Mouse (Mus musculus) liver, embryonic 14.5 days (tissue): ENCODE measurements around the gene Nxpe4. TPM values are rescaled to one million over a fixed set of nuclear protein-coding genes. Genes with fewer than 3 reads are reported as not detected.

Experiments used
- ATAC-seq: fragments of 200-750 bp; cut with Nextera tagmentation; 2 replicates; pipeline ENCODE4 v1.8.0; 2017; ENCODE audit warnings: moderate number of reproducible peaks, mild to moderate bottlenecking, moderate library complexity; ENCODE audit not compliant: insufficient read depth
- DNase-seq, 3 experiments: peaks; one replicate each; pipeline ENCODE4 v3.0.0-alpha.2; 2012 to 2013; ENCODE audit warnings: low read depth in 3 of 3, low spot score in 3 of 3
- H3K27ac ChIP-seq: fragments of 300-500 bp; sonication (generic); 2 replicates; pipeline ENCODE4 v1.5.1; 2014; ENCODE audit warnings: moderate library complexity, mild to moderate bottlenecking, control low read depth, inconsistent platforms
- H3K27me3 ChIP-seq: fragments of 300-500 bp; sonication (generic); 2 replicates; pipeline ENCODE4 v1.6.1; 2014; ENCODE audit warnings: mild to moderate bottlenecking, low read length, moderate library complexity; ENCODE audit not compliant: control insufficient read depth, insufficient read depth
- H3K36me3 ChIP-seq: fragments of 300-500 bp; sonication (generic); replicated peaks from 2 replicates; pipeline ENCODE4 v1.6.1; 2014; ENCODE audit warnings: low read depth; ENCODE audit not compliant: control insufficient read depth, insufficient read depth
- H3K4me1 ChIP-seq, 2 experiments: fragments of 200-500 bp in 1 of 2; fragments of 300-500 bp in 1 of 2; sonication (generic) in 1 of 2; replicated peaks; 2 replicates each; pipeline ENCODE4 v1.6.1; 2012 to 2014; ENCODE audit warnings: antibody characterized with exemption in 1 of 2, inconsistent platforms in 1 of 2, low read length in 1 of 2; ENCODE audit not compliant: control insufficient read depth in 2 of 2, insufficient read depth in 2 of 2
- H3K4me2 ChIP-seq: fragments of 300-500 bp; sonication (generic); 2 replicates; pipeline ENCODE4 v1.6.1; 2014; ENCODE audit warnings: low read depth, mild to moderate bottlenecking, control low read depth, moderate library complexity
- H3K4me3 ChIP-seq, 2 experiments: fragments of 200-500 bp in 1 of 2; fragments of 300-500 bp in 1 of 2; sonication (generic) in 1 of 2; 2 replicates each; pipeline ENCODE4 v1.5.1; 2012 to 2014; ENCODE audit warnings: low read depth in 2 of 2, low read length in 2 of 2, mild to moderate bottlenecking in 2 of 2, control low read depth in 1 of 2, inconsistent platforms in 1 of 2, moderate library complexity in 1 of 2; ENCODE audit not compliant: insufficient read depth in 1 of 2
- H3K9ac ChIP-seq: fragments of 300-500 bp; sonication (generic); replicated peaks from 2 replicates; pipeline ENCODE4 v1.6.1; 2014; ENCODE audit warnings: mild to moderate bottlenecking, control low read depth, moderate library complexity
- H3K9me3 ChIP-seq: fragments of 300-500 bp; sonication (generic); 2 replicates; pipeline ENCODE4 v1.6.1; 2016; ENCODE audit warnings: low read length, mixed read lengths; ENCODE audit not compliant: control insufficient read depth
- CTCF ChIP-seq: IDR thresholded peaks from 2 replicates; pipeline ENCODE4 v1.5.1; 2016; ENCODE audit warnings: antibody characterized with exemption, low read depth, control low read depth
- EP300 ChIP-seq: IDR thresholded peaks from 2 replicates; pipeline ENCODE4 v1.6.1; 2016; ENCODE audit warnings: antibody characterized with exemption, low read depth
- WGBS: fragments of 180-500 bp; shearing (Covaris S2); extraction: QIAGEN DNeasy Blood & Tissue Kit; methylation state at CpG from one replicate; pipeline ENCODE4 v1.1.7; 2014; ENCODE audit not compliant: insufficient replicate concordance; 5-methylcytosine and 5-hydroxymethylcytosine counted together
- polyA plus RNA-seq, 2 experiments: library from polyadenylated mRNA; depleted of rRNA in 1 of 2; stranded (reverse) in 1 of 2; unstranded in 1 of 2; fragments of >200 nt; fragmentation: Nextera tagmentation in 1 of 2; extraction: Ambion mirVana in 1 of 2; gene quantifications; 2 replicates each; pipeline versions ENCODE4 v1.2.1 to v1.2.3; 2012 to 2014

Gene Nxpe4
- polyA plus RNA-seq, 2 experiments = 6.2 to 8.3 TPM

GRCm38 (mm10) chr9:48353148-48353698, 191.4 kb downstream of the Nxpe4 start, which contains the start of gene Nxpe2:
Gene Nxpe2 (minus strand): TSS chr9:48353454.
- 12% methylated on average over 2 of the region's 2 CpGs for WGBS
- no peak for ATAC-seq
- peak within 1 kb of the TSS; percentile 23 for H3K4me2 ChIP-seq
- peak within 1 kb of the TSS; percentile 48 for H3K27ac ChIP-seq
- no peaks in the 10 kb centered on the region for H3K9me3 ChIP-seq
- no peaks in the 10 kb centered on the region for H3K36me3 ChIP-seq
- H3K9ac ChIP-seq = peak within 1 kb of the TSS; percentile 28
- no peaks in the 10 kb centered on the region for H3K27me3 ChIP-seq
- H3K4me1 ChIP-seq = peaks cover 36 to 43% of the 10 kb centered on the region in 2 experiments
- no peak within 1 kb of the TSS for H3K4me3 ChIP-seq
- DNase-seq = no peak
- TF ChIP-seq CTCF (no peak), EP300 (no peak)

- H3K27ac ChIP-seq = peak overlapping the region; percentile 46
- peak; percentile 9; the same call in 1 of the 2 replicates for ATAC-seq
- no peak overlapping the region for H3K4me3 ChIP-seq
- H3K4me1 ChIP-seq = peaks cover 45 to 51% of the 10 kb centered on the region in 2 experiments
- H3K9ac ChIP-seq = no peak overlapping the region; the same call in 1 of the 2 replicates
- 0 out of 2 replicates have a peak overlapping the region, but pooled peaks have one; percentile 2 for H3K4me2 ChIP-seq
- no peaks in the 10 kb centered on the region for H3K9me3 ChIP-seq
- no peak for DNase-seq
- no peaks in the 10 kb centered on the region for H3K36me3 ChIP-seq
- H3K27me3 ChIP-seq = no peaks in the 10 kb centered on the region
- WGBS = 53% methylated on average over 4 of the region's 4 CpGs
- TF ChIP-seq CTCF (no peak), EP300 (no peak)
Observed at GRCm38 (mm10) chr9:48354122-48354521, 192.3 kb downstream of the Nxpe4 start.

DNA sequence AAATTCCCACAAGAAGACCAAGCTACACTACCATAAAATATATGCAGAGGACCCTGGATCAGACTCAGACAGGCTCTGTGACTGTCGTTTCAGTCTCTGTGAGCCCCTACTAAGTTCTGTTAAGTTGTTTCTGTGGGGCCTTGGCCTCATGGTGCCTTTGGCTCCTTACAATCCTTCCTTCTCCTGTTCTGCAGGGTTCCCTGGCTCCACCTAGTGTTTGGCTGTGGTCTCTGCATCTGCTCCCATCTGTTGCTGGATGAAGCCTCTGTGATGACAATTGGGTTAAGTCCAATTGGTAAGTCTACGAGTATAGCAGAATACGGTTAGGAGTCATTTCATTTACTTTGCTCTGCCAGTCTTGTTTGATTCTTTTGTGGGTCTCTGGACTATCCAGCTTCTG, 193.0 kb downstream of the Nxpe4 start:
- 0 out of 2 replicates have a peak overlapping the region, but pooled peaks have one; percentile 27 for H3K9ac ChIP-seq
- H3K4me1 ChIP-seq = peaks cover 52 to 58% of the 10 kb centered on the region in 2 experiments

DNA sequence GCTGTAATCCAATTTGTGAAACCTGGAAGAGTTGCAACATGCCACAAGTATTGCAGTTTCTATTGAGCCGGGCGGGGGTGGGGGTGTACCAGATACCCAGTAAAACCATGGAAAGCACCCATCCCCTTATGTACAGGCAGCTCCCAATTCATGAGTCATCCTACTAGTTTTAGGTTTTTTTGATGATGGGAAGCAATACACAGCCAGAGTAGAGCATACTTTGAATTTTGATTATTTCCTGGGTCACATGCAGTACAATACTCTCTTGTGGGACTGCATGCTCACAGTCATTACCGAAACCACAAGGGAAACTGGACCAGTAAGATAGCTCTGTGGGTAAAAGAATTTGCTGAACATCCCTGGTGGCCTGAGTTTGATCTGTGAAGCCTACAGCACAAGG, 195.3 kb downstream of the Nxpe4 start:
- H3K9me3 ChIP-seq = no peaks in the 10 kb centered on the region
- no peak for ATAC-seq
- no peak overlapping the region for H3K4me2 ChIP-seq
- peak overlapping the region; percentile 34 for H3K27ac ChIP-seq
- peaks cover 73 to 79% of the 10 kb centered on the region in 2 experiments for H3K4me1 ChIP-seq
- no peak overlapping the region for H3K4me3 ChIP-seq
- TF ChIP-seq EP300 (peak; percentile 48), CTCF (no peak)
- no peak overlapping the region for H3K9ac ChIP-seq
- no peaks in the 10 kb centered on the region for H3K27me3 ChIP-seq
- 31% methylated on average over 3 of the region's 3 CpGs for WGBS
- H3K36me3 ChIP-seq = no peaks in the 10 kb centered on the region
- no peak for DNase-seq

More for the DNA sequence above, 193.0 kb downstream of the Nxpe4 start:
- Histone ChIP-seq H3K9me3 (no peaks in the 10 kb centered on the region), H3K36me3 (no peaks in the 10 kb centered on the region), H3K27me3 (no peaks in the 10 kb centered on the region), H3K4me3 (no peak overlapping the region), H3K27ac (peak overlapping the region; percentile 46), H3K4me2 (0 out of 2 replicates have a peak overlapping the region, but pooled peaks have one; percentile 1)
- peak; percentile 99 for TF ChIP-seq CTCF
- TF ChIP-seq EP300 = no peak; the same call in 1 of the 2 replicates
- ATAC-seq (peak; percentile 61), DNase-seq (peak; percentile 72 to 80 (median 74))
- WGBS = 27% methylated on average over 3 of the region's 3 CpGs

DNA sequence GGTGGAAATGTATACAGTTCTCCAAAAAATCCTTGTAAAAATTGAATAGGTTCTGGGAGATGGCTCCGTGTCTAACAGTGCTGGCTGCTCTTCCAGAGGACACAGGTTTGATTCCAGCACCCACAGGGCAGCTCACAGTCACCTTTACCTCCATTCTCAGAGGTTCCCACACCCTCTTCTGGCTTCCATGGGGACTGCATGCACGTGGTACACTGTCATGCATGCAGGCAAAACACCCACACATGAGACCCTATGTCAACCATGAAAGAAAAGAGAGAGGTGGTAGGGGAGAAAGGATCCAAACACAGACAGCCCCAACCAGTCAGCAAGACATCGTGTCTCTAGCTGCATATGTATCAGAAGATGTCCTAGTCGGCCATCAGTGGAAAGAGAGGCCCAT, 199.0 kb downstream of the Nxpe4 start:
- H3K4me2 ChIP-seq = peak overlapping the region; percentile 68
- ATAC-seq (no peak), DNase-seq (no peak)
- peak overlapping the region; percentile 28; the same call in 1 of the 2 replicates for H3K9ac ChIP-seq
- H3K36me3 ChIP-seq = no peaks in the 10 kb centered on the region
- no peaks in the 10 kb centered on the region for H3K27me3 ChIP-seq
- H3K9me3 ChIP-seq = no peaks in the 10 kb centered on the region
- TF ChIP-seq CTCF (peak; percentile 82), EP300 (no peak)
- 63% methylated on average over 4 of the region's 4 CpGs for WGBS
- H3K27ac ChIP-seq = peak overlapping the region; percentile 100
- H3K4me1 ChIP-seq = peaks cover 72 to 75% of the 10 kb centered on the region in 2 experiments
- no peak overlapping the region for H3K4me3 ChIP-seq
